Mouse (Mus musculus) duodenum, adult 2 months (tissue): ENCODE measurements around the gene Batf2. TPM values are rescaled to one million over a fixed set of nuclear protein-coding genes. Genes with fewer than 3 reads are reported as not detected.

Experiments used
- polyA plus RNA-seq: library from polyadenylated mRNA; depleted of rRNA; stranded (reverse); fragments of >200 nt; gene quantifications from 2 replicates; pipeline ENCODE4 v1.2.3, GENCODE M21; 2012; ENCODE audit warnings: low replicate concordance; rRNA removed

The Batf2 gene
- polyA plus RNA-seq: 76.0 and 120 TPM in 2 replicates

DNA sequence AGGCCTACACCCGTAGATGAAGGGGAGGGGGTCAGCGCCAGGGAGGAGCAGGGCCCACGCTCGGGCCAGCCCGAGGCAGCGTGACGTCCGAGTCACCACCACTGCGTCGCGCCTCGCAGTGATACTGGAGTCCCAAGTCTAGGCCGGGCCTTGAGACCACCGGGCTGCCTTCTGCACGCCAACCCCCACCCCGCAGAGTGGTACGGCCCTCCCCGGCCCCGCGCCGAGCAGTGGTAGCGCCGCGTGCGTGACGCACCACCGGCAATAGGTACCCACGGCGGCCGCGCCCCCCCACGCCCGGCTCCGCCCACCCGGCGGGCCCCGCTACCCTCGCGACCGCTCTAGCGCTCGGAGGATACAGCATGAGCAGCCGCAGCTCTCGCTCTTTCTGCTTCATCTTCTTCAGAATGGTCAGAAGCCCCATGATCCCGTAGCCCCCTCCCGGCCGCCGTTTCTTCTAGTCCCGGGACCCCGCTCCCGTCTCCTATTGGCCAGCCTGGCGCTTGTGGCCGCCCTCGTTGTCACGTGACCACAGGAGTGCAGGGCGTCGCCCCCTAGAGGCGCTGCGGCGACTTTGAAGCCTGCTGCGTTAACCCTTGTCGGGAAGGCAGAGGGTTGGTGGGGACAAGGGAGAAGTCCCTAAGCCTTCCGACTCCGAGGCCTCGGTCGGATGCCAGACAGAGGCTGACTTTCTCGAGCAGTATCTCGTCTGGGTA, at the start of gene Batf2:
Gene Batf2, plus strand, starts transcription at position 306 of the 716 bp plus-strand sequence.

GRCm38 (mm10) chr19:6094119-6094518, 46.7 kb upstream of the Batf2 start, which contains the start of gene AC131692.1:
AC131692.1 (plus strand) TSS chr19:6094419.

DNA sequence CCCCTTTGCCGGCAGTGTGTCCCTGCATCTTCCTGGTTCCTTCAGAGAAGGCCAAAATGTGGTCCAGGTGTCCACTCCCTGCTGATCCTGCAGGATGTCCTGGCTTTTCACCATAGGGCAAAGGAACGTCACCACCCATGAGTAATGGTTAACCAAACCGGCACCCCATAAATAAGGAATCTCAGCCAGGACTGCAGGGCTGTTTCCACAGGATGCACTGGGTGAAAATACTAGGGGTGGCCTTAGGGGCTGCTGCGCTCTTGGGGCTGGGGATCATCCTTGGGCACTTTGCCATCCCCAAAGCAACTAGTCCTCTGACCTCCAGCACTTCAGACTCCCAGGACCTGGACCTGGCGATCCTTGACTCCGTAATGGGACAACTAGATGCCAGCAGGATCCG, 35.2 kb upstream of the Batf2 start, which contains the start of gene Naaladl1:
Gene Naaladl1, plus strand, starts transcription at position 197 of the 400 bp plus-strand sequence.

GRCm38 (mm10) chr19:6117986-6118676, 22.7 kb upstream of the Batf2 start, which contains the start of gene Sac3d1:
Sac3d1 (minus strand) TSS chr19:6118650.

GRCm38 (mm10) chr19:6127760-6128341, 12.9 kb upstream of the Batf2 start, which contains the start of gene Snx15:
Snx15 (minus strand) TSS chr19:6128304.

DNA sequence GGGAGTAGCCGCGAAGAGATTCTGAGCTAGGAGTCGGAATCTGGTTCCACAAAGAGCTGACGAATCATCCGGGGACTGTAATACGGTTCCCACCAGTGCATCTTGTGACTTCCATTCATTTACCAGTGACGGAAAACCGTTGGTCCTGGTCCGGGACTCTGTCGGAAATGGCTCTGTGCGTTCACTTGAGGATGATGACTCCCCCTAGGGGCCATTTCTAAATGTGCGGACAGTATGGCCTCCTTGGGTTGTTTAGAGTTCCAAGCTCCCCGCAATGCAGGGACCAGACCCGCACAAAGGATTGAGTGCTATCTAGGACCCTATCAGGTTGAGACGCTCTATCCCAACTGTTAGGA, 589 bp downstream of the Batf2 start, which contains the start of gene Arl2:
Gene Arl2, minus strand, starts transcription at position 155 of the 356 bp plus-strand sequence.

GRCm38 (mm10) chr19:6184131-6184530, 43.3 kb downstream of the Batf2 start, which contains the start of gene Majin:
Majin (plus strand) TSS chr19:6184388.

Other genes starting within 250 kb of the Batf2 start
- gene Tigd3, start 246.8 kb upstream of the Batf2 start, polyA plus RNA-seq: 1.5 and 2.8 TPM in 2 replicates
- gene Dpf2, start 228.0 kb upstream of the Batf2 start, polyA plus RNA-seq: 46.6 and 58.0 TPM in 2 replicates
- 9.9 and 31.6 TPM in 2 replicates for gene Cdc42ep2, start 216.2 kb upstream of the Batf2 start, polyA plus RNA-seq
- gene Pola2, start 176.8 kb upstream of the Batf2 start, polyA plus RNA-seq: 29.4 and 31.2 TPM in 2 replicates
- not detected in 2 replicates for gene Slc22a20, start 154.8 kb upstream of the Batf2 start, polyA plus RNA-seq
- gene Capn1, start 125.1 kb upstream of the Batf2 start, polyA plus RNA-seq: 53.6 and 106 TPM in 2 replicates
- 87.1 and 103 TPM in 2 replicates for gene Syvn1, start 94.4 kb upstream of the Batf2 start, polyA plus RNA-seq
- gene Mrpl49, start 83.2 kb upstream of the Batf2 start, polyA plus RNA-seq: 11.4 and 11.7 TPM in 2 replicates
- gene Fau, start 83.1 kb upstream of the Batf2 start, polyA plus RNA-seq: 1,687 and 2,398 TPM in 2 replicates
- 63.5 and 115 TPM in 2 replicates for gene Znhit2, start 79.8 kb upstream of the Batf2 start, polyA plus RNA-seq
- 57.9 and 67.5 TPM in 2 replicates for gene Tm7sf2, start 72.6 kb upstream of the Batf2 start, polyA plus RNA-seq
- gene Vps51, start 63.8 kb upstream of the Batf2 start, polyA plus RNA-seq: 42.6 and 68.1 TPM in 2 replicates
- not detected in 2 replicates for gene Tmem262, start 61.0 kb upstream of the Batf2 start, polyA plus RNA-seq
- gene Gm28374, start 58.7 kb upstream of the Batf2 start, polyA plus RNA-seq: 0.21 and 0.28 TPM in 2 replicates
- 103 and 136 TPM in 2 replicates for gene Zfpl1, start 56.0 kb upstream of the Batf2 start, polyA plus RNA-seq
- gene Cdca5, start 56.0 kb upstream of the Batf2 start, polyA plus RNA-seq: 2.0 and 2.6 TPM in 2 replicates
- not detected in 2 replicates for gene AC131692.1, start 46.6 kb upstream of the Batf2 start, polyA plus RNA-seq
- 39.6 and 913 TPM in 2 replicates for gene Naaladl1, start 35.2 kb upstream of the Batf2 start, polyA plus RNA-seq
- gene Sac3d1, start 22.3 kb upstream of the Batf2 start, polyA plus RNA-seq: 53.0 and 57.0 TPM in 2 replicates
- gene Snx15, start 12.7 kb upstream of the Batf2 start, polyA plus RNA-seq: 52.8 and 64.5 TPM in 2 replicates
- gene Arl2, start 565 bp downstream of the Batf2 start, polyA plus RNA-seq: 116 and 148 TPM in 2 replicates
- 0.43 and 0.57 TPM in 2 replicates for gene Majin, start 43.4 kb downstream of the Batf2 start, polyA plus RNA-seq
- gene Gpha2, start 85.4 kb downstream of the Batf2 start, polyA plus RNA-seq: 0.25 and 1.1 TPM in 2 replicates
- 69.7 and 212 TPM in 2 replicates for gene Ppp2r5b, start 94.9 kb downstream of the Batf2 start, polyA plus RNA-seq
- 57.3 and 66.7 TPM in 2 replicates for gene Atg2a, start 100.7 kb downstream of the Batf2 start, polyA plus RNA-seq
- gene Ehd1, start 135.7 kb downstream of the Batf2 start, polyA plus RNA-seq: 468 and 699 TPM in 2 replicates
- gene Cdc42bpg, start 165.5 kb downstream of the Batf2 start, polyA plus RNA-seq: 35.7 and 40.2 TPM in 2 replicates
- gene Men1, start 194.0 kb downstream of the Batf2 start, polyA plus RNA-seq: 30.8 and 32.3 TPM in 2 replicates
- 59.4 and 76.0 TPM in 2 replicates for gene Map4k2, start 200.2 kb downstream of the Batf2 start, polyA plus RNA-seq
- 183 TPM in 2 replicates for gene Sf1, start 222.7 kb downstream of the Batf2 start, polyA plus RNA-seq
- 4.6 and 7.3 TPM in 2 replicates for gene Pygm, start 243.4 kb downstream of the Batf2 start, polyA plus RNA-seq